Mouse (Mus musculus): ENCODE results near the gene C030005K15Rik. TPM values are rescaled to one million over a fixed set of nuclear protein-coding genes. Genes with fewer than 3 reads are reported as not detected.
"Not testable (repeated sequence)": the region's sequence is repeated elsewhere in the genome, so short reads cannot be mapped to it uniquely, and the experiment has no call there.

C030005K15Rik gene
- not detected in 2 replicates for polyA plus RNA-seq (2012; rRNA removed)

- not testable (repeated sequence) for DNase-seq (ENCODE audit: low read depth)
Measured at GRCm38 (mm10) chr10:97726655-97727054, at the start of gene C030005K15Rik. C030005K15Rik (minus strand) TSS chr10:97726755.

- DNase-seq (ENCODE audit: low read depth): peak; percentile 40
- peak; percentile 58; the same call in 1 of the 2 replicates for TF ChIP-seq CTCF (IDR thresholded peaks at IDR 0.05; ENCODE audit: borderline replicate concordance, extremely low read depth, insufficient read depth, insufficient read length)
- no peak for TF ChIP-seq POLR2A (IDR thresholded peaks at IDR 0.05; ENCODE audit: borderline replicate concordance, extremely low read depth, insufficient read depth, insufficient read length, poor library complexity, severe bottlenecking)
Measured at GRCm38 (mm10) chr10:97768171-97768749, 41.7 kb upstream of the C030005K15Rik start.

GRCm38 (mm10) chr10:97753821-97754220, 27.3 kb upstream of the C030005K15Rik start:
- peak; percentile 4 for DNase-seq (ENCODE audit: low read depth)
- TF ChIP-seq CTCF (IDR thresholded peaks at IDR 0.05; ENCODE audit: borderline replicate concordance, extremely low read depth, insufficient read depth, insufficient read length) (no peak), POLR2A (IDR thresholded peaks at IDR 0.05; ENCODE audit: borderline replicate concordance, extremely low read depth, insufficient read depth, insufficient read length, poor library complexity, severe bottlenecking) (no peak)

GRCm38 (mm10) chr10:97747231-97747630, 20.7 kb upstream of the C030005K15Rik start:
- DNase-seq (ENCODE audit: low read depth): no peak
- TF ChIP-seq POLR2A (IDR thresholded peaks at IDR 0.05; ENCODE audit: borderline replicate concordance, extremely low read depth, insufficient read depth, insufficient read length, poor library complexity, severe bottlenecking): no peak
- TF ChIP-seq CTCF (IDR thresholded peaks at IDR 0.05; ENCODE audit: borderline replicate concordance, extremely low read depth, insufficient read depth, insufficient read length): no peak

GRCm38 (mm10) chr10:97725929-97726328, 626 bp downstream of the C030005K15Rik start:
- TF ChIP-seq POLR2A (IDR thresholded peaks at IDR 0.05; ENCODE audit: borderline replicate concordance, extremely low read depth, insufficient read depth, insufficient read length, poor library complexity, severe bottlenecking) (no peak), CTCF (IDR thresholded peaks at IDR 0.05; ENCODE audit: borderline replicate concordance, extremely low read depth, insufficient read depth, insufficient read length) (no peak)
- no peak for DNase-seq (ENCODE audit: low read depth)

- no peak for TF ChIP-seq POLR2A (IDR thresholded peaks at IDR 0.05; ENCODE audit: borderline replicate concordance, extremely low read depth, insufficient read depth, insufficient read length, poor library complexity, severe bottlenecking)
- no peak for TF ChIP-seq CTCF (IDR thresholded peaks at IDR 0.05; ENCODE audit: borderline replicate concordance, extremely low read depth, insufficient read depth, insufficient read length)
- DNase-seq (ENCODE audit: low read depth): no peak
Measured at GRCm38 (mm10) chr10:97722709-97723108, 3.8 kb downstream of the C030005K15Rik start.

- no peak for DNase-seq (ENCODE audit: low read depth)
- TF ChIP-seq POLR2A (IDR thresholded peaks at IDR 0.05; ENCODE audit: borderline replicate concordance, extremely low read depth, insufficient read depth, insufficient read length, poor library complexity, severe bottlenecking) (no peak), CTCF (IDR thresholded peaks at IDR 0.05; ENCODE audit: borderline replicate concordance, extremely low read depth, insufficient read depth, insufficient read length) (no peak)
Measured at GRCm38 (mm10) chr10:97720625-97721024, 5.9 kb downstream of the C030005K15Rik start.

GRCm38 (mm10) chr10:97718021-97718420, 8.5 kb downstream of the C030005K15Rik start:
- peak; percentile 45 for DNase-seq (ENCODE audit: low read depth)

GRCm38 (mm10) chr10:97717233-97717632, 9.3 kb downstream of the C030005K15Rik start:
- DNase-seq (ENCODE audit: low read depth): no peak
- TF ChIP-seq CTCF (IDR thresholded peaks at IDR 0.05; ENCODE audit: borderline replicate concordance, extremely low read depth, insufficient read depth, insufficient read length): no peak
- no peak for TF ChIP-seq POLR2A (IDR thresholded peaks at IDR 0.05; ENCODE audit: borderline replicate concordance, extremely low read depth, insufficient read depth, insufficient read length, poor library complexity, severe bottlenecking)

More at GRCm38 (mm10) chr10:97718021-97718420, 8.5 kb downstream of the C030005K15Rik start:
- TF ChIP-seq POLR2A (IDR thresholded peaks at IDR 0.05; ENCODE audit: borderline replicate concordance, extremely low read depth, insufficient read depth, insufficient read length, poor library complexity, severe bottlenecking) (no peak), CTCF (IDR thresholded peaks at IDR 0.05; ENCODE audit: borderline replicate concordance, extremely low read depth, insufficient read depth, insufficient read length) (no peak)

- TF ChIP-seq CTCF (IDR thresholded peaks at IDR 0.05; ENCODE audit: borderline replicate concordance, extremely low read depth, insufficient read depth, insufficient read length): no peak
- no peak for TF ChIP-seq POLR2A (IDR thresholded peaks at IDR 0.05; ENCODE audit: borderline replicate concordance, extremely low read depth, insufficient read depth, insufficient read length, poor library complexity, severe bottlenecking)
- DNase-seq (ENCODE audit: low read depth): peak; percentile 77
Measured at GRCm38 (mm10) chr10:97715289-97715906, 11.2 kb downstream of the C030005K15Rik start.

GRCm38 (mm10) chr10:97714584-97714983, 12.0 kb downstream of the C030005K15Rik start:
- DNase-seq (ENCODE audit: low read depth): no peak
- TF ChIP-seq POLR2A (IDR thresholded peaks at IDR 0.05; ENCODE audit: borderline replicate concordance, extremely low read depth, insufficient read depth, insufficient read length, poor library complexity, severe bottlenecking) (no peak), CTCF (IDR thresholded peaks at IDR 0.05; ENCODE audit: borderline replicate concordance, extremely low read depth, insufficient read depth, insufficient read length) (no peak)

- peak; percentile 88 for DNase-seq (ENCODE audit: low read depth)
- TF ChIP-seq POLR2A (IDR thresholded peaks at IDR 0.05; ENCODE audit: borderline replicate concordance, extremely low read depth, insufficient read depth, insufficient read length, poor library complexity, severe bottlenecking) (no peak), CTCF (IDR thresholded peaks at IDR 0.05; ENCODE audit: borderline replicate concordance, extremely low read depth, insufficient read depth, insufficient read length) (peak; percentile 85)
Measured at GRCm38 (mm10) chr10:97712687-97713086, 13.9 kb downstream of the C030005K15Rik start.
